Mouse (Mus musculus) CD4-positive naive resting alpha-beta T cell, adult 57 days (primary cell): ENCODE results near the gene Proser2. TPM values are rescaled to one million over a fixed set of nuclear protein-coding genes. Genes with fewer than 3 reads are reported as not detected.

Experiments
- total RNA-seq: library from RNA; stranded (reverse); gene quantifications from one replicate; pipeline ENCODE4 v1.2.4, GENCODE M21; 2023

The Proser2 gene
- 0.21 TPM for total RNA-seq

GRCm38 (mm10) chr2:6129555-6130355 lies at the start of gene Proser2:
Gene Proser2 (minus strand): TSS chr2:6130211.

Other genes with a start within 250 kb of the Proser2 start
- 32.1 TPM for gene Sec61a2, start 234.8 kb downstream of the Proser2 start, total RNA-seq
- not detected for gene Dhtkd1, start 187.4 kb downstream of the Proser2 start, total RNA-seq
- 56.0 TPM for gene Upf2, start 178.7 kb downstream of the Proser2 start, total RNA-seq
- gene Echdc3, start 82.8 kb upstream of the Proser2 start, total RNA-seq = not detected
- 18.1 TPM for gene Usp6nl, start 192.5 kb upstream of the Proser2 start, total RNA-seq